Mouse (Mus musculus): Measurements from ENCODE around the gene Dnah3. TPM values are rescaled to one million over a fixed set of nuclear protein-coding genes. Genes with fewer than 3 reads are reported as not detected.

Gene Dnah3
- not detected in 2 replicates for polyA plus RNA-seq (2012; rRNA removed; ENCODE audit: low replicate concordance)

DNA sequence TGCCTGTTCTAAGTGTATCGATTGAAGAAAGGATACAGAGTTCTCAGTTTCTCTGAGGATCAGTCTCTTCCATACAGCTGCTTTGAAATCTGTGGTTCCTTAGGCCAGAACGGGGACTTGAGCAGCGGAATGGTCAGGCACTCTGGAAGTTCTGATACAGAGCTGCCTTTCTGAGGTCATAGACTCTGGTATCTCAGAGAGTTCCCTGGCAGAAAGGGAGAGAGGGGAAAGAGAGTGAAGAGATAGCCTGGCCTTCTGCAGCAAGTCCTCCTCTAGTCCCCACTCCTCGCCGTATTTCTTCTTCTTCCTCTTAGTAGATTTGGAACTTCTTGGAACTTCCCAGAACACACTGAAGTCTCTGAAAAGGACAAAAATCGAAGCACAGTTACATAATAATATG, at the start of gene Dnah3:
Dnah3 (minus strand) TSS at position 101 of the 400 bp plus-strand sequence.

GRCm38 (mm10) chr7:120102164-120102972, 7.3 kb upstream of the Dnah3 start, which contains the start of gene Tmem159:
TSS of gene Tmem159 (plus strand) at chr7:120102353.

DNA sequence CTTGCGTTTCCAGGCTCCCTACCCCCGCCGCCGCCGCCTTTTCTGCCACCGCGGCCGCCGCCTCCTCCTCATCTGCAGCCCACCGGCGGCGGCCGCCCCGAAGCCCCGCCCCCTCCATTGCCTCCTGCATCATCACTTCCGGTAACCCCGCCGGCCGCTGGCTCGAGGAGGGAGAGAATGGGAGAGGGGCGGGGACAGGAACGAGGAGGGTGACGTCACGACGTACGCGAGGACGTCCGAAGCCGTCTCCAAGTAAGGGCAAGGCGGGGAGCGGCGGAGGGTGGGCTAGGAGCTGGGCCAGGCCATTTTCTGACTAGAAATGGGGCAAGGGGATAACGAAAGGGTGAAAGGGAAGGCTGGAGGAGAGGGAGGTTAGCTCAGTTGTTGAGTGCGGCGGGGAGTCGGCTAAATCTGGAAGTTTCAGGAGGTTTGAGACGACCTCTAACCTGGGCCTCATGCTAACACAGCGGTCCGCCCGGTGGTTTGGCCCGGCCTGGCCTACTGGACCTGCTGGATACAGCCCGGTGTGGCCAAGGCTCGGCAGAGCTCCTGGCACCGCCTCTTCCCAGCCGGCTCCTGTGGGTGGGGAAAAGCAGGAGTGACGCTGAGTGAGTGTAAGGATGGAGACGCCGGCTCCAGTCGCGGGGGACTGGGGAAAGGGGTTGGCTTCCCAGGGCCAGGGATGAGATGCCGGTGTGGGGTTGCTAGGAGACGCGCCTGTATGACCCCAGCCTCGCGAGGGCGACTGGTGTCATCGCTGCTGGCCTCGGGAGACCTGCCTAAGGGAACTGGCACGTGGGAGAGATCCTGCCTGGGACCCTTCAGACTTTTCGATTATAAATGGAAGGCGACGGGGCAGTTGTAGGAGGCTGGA, 199.2 kb downstream of the Dnah3 start, which contains the start of the genes Lyrm1 and Dcun1d3:
Lyrm1 (plus strand) TSS at position 223 of the 874 bp plus-strand sequence.
Dcun1d3 (minus strand) TSS at position 660 of the 874 bp plus-strand sequence.

Other genes with a start within 250 kb of the Dnah3 start
- 0.19 and 0.21 TPM in 2 replicates for gene Lyrm1, start 199.4 kb downstream of the Dnah3 start, polyA plus RNA-seq (2012; rRNA removed; ENCODE audit: low replicate concordance)
- gene Dcun1d3, start 199.0 kb downstream of the Dnah3 start, polyA plus RNA-seq (2012; rRNA removed; ENCODE audit: low replicate concordance) = 0.92 and 3.2 TPM in 2 replicates
- 10.7 and 13.4 TPM in 2 replicates for gene Tmem159, start 7.1 kb upstream of the Dnah3 start, polyA plus RNA-seq (2012; rRNA removed; ENCODE audit: low replicate concordance)
- not detected in 2 replicates for gene Zp2, start 50.0 kb upstream of the Dnah3 start, polyA plus RNA-seq (2012; rRNA removed; ENCODE audit: low replicate concordance)
- gene Anks4b, start 78.6 kb upstream of the Dnah3 start, polyA plus RNA-seq (2012; rRNA removed; ENCODE audit: low replicate concordance) = 5.8 and 10.4 TPM in 2 replicates
- gene Crym, start 106.8 kb upstream of the Dnah3 start, polyA plus RNA-seq (2012; rRNA removed; ENCODE audit: low replicate concordance) = 2.8 and 8.7 TPM in 2 replicates
- gene Abca14, start 108.7 kb upstream of the Dnah3 start, polyA plus RNA-seq (2012; rRNA removed; ENCODE audit: low replicate concordance) = 0.13 and 0.19 TPM in 2 replicates
- gene Abca15, start 233.4 kb upstream of the Dnah3 start, polyA plus RNA-seq (2012; rRNA removed; ENCODE audit: low replicate concordance) = not detected in 2 replicates

Data from duodenum, adult 2 months (tissue).